Mouse (Mus musculus): ENCODE data around the gene Fdx1. TPM values are rescaled to one million over a fixed set of nuclear protein-coding genes. Genes with fewer than 3 reads are reported as not detected.

The Fdx1 gene
- polyA plus RNA-seq, 1 experiment from 2014 or later: 102 TPM

DNA sequence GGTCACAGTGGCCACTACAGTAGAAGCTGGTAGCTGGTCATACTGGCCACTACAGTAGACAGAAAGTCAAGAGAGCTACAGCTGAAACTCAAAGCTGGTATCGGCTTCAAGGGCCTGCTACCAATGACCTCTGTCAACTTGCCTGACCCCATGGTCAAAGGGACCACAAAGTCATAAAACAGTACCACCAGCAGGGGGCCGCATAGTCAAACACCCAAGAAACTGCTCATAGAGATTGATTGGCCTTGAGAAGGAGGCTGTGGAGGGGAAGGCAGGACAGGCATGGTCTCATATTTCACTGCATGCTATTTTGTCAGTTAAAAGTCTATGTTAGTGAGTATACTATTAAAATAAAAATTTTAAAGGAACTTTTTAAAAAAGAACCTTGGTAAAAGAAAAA, 27.5 kb upstream of the Fdx1 start:
- Histone ChIP-seq H3K9me3 (replicated peaks) (no peaks in the 10 kb centered on the region), H3K27ac (no peak overlapping the region), H3K4me3 (no peak overlapping the region), H3K9ac (no peak overlapping the region), H3K4me2 (no peak overlapping the region), H3K27me3 (no peaks in the 10 kb centered on the region), H3K4me1 (replicated peaks) (peaks cover 6% of the 10 kb centered on the region; the same call in 1 of the 2 replicates), H3K36me3 (no peaks in the 10 kb centered on the region)
- 22% methylated on average over 2 of the region's 2 CpGs for WGBS
- no peak for ATAC-seq (replicated peaks; ENCODE audit: insufficient number of reproducible peaks, insufficient read depth, low FRiP score, low read depth)

DNA sequence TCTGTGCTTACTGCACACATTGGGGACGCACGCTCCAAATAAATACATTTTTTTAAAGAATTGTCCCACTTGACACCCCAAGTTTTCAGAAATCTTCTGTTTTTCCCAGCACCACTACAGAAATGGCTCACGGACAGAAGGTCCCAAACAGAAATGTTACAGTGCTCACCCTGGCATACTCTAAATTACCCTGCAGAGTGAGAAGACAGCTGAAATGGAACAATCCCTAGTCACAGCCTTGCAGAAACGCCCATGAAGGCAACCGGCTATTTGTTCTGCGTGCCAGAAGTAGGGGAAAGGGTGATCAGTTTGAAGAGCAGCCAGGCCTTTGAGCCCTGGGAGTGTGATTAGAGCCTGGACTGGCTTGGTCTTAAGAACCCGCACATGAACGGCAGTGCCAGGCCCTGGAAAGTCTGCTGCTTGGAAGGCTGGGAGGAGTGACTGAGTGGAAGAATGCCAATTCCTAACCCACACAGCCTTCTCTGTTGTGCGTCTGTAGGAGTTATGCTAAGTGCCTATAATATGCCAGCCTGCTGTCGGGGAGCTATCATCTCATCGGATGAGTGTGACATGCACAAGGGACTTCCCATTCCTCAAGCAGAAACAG, 22.2 kb upstream of the Fdx1 start:
- Histone ChIP-seq H3K4me3 (no peak overlapping the region), H3K4me1 (replicated peaks) (peaks cover 6% of the 10 kb centered on the region; the same call in 1 of the 2 replicates), H3K4me2 (no peak overlapping the region), H3K9ac (no peak overlapping the region), H3K27ac (peak overlapping the region; percentile 33; the same call in 1 of the 2 replicates), H3K27me3 (no peaks in the 10 kb centered on the region), H3K9me3 (replicated peaks) (no peaks in the 10 kb centered on the region), H3K36me3 (no peaks in the 10 kb centered on the region)
- 48% methylated on average over 11 of the region's 11 CpGs for WGBS
- peak; percentile 43 for ATAC-seq (replicated peaks; ENCODE audit: insufficient number of reproducible peaks, insufficient read depth, low FRiP score, low read depth)

DNA sequence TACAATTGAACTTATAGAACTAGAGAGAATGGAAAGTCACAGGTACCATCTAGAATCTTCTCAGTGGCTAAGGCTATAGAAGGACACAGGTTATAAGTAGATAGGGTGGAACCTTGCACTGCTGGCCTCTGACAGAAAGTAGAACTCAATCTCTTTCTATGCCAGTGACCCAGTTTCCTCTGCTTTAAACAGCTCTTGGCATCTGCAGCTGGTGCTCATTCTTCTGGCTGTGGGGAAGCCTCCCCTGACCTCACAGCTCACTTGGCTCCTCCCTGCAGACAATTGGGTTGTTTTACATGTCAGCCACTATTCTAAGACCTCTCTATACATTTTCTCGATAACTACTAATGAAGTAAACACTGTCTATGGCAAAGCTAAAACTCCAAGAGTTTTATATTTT, 17.8 kb upstream of the Fdx1 start:
- Histone ChIP-seq H3K4me3 (no peak overlapping the region), H3K27ac (no peak overlapping the region), H3K4me1 (replicated peaks) (peaks cover 6% of the 10 kb centered on the region; the same call in 1 of the 2 replicates), H3K4me2 (no peak overlapping the region), H3K27me3 (no peaks in the 10 kb centered on the region), H3K36me3 (no peaks in the 10 kb centered on the region), H3K9ac (no peak overlapping the region), H3K9me3 (replicated peaks) (no peaks in the 10 kb centered on the region)
- no peak for ATAC-seq (replicated peaks; ENCODE audit: insufficient number of reproducible peaks, insufficient read depth, low FRiP score, low read depth)
- WGBS: 77% methylated on average over 1 of the region's 1 CpGs

DNA sequence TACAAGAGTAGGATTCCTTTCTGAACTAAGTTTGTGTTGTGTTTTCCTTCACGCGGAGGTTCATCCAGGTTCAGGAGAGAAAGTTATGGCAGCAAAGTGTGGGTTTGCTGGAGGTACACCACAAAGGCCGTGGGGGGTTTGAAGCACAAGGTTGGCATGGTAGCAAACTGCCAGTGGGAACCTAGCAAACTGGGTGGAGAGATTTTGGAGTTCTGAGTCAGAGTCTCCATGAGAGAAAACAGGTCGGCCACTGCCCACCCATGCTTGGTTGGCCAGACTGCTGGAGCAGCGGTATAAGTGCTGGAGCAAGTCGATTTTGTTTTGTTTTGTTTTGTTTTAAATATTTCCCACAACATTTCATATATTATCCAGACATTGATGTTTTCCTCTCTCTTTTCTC, 15.9 kb upstream of the Fdx1 start:
- H3K9ac ChIP-seq: no peak overlapping the region
- WGBS: 92% methylated on average over 6 of the region's 6 CpGs
- no peaks in the 10 kb centered on the region for H3K27me3 ChIP-seq
- H3K4me1 ChIP-seq (replicated peaks): 0 out of 2 replicates have a peak, but pooled peaks cover 5% of the 10 kb centered on the region
- H3K4me3 ChIP-seq: no peak overlapping the region
- H3K36me3 ChIP-seq: no peaks in the 10 kb centered on the region
- no peak overlapping the region for H3K4me2 ChIP-seq
- H3K9me3 ChIP-seq (replicated peaks): no peaks in the 10 kb centered on the region
- H3K27ac ChIP-seq: no peak overlapping the region
- ATAC-seq (replicated peaks; ENCODE audit: insufficient number of reproducible peaks, insufficient read depth, low FRiP score, low read depth): no peak

DNA sequence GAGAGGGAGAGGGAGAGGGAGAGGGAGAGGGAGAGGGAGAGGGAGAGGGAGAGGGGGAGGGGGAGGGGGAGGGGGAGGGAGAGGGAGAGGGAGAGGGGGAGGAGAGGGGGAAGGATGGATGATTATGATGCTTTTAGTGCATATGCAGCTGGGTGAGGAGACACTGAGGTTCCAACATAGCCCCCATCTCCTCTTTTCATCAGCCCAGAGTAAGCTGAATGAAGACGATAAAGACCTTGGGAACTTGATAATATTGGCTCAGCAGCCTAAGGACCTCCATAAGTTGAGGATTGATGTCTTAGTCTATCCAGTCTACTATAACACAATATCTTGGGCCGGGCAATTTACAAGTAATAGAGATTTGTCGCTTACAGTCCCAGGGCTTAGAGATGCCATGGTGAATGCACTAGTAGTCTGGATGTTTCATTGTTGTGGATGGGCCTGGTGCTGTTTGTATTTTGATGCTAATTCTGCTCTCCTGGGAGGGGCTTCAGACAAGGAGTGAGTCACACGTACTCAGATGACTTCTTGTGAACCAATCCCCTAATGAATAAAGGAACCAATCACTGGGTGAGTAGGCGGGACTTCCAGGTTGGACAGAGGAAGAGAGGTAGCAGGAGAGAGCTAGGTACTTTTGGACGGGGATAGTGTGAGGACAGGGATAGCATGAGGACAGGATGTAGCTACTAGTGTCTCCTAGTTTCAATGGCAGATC, 15.3 kb upstream of the Fdx1 start:
- Histone ChIP-seq H3K27me3 (no peaks in the 10 kb centered on the region), H3K4me3 (no peak overlapping the region), H3K9ac (no peak overlapping the region), H3K27ac (no peak overlapping the region), H3K4me2 (no peak overlapping the region), H3K36me3 (no peaks in the 10 kb centered on the region), H3K9me3 (replicated peaks) (no peaks in the 10 kb centered on the region), H3K4me1 (replicated peaks) (0 out of 2 replicates have a peak, but pooled peaks cover 5% of the 10 kb centered on the region)
- ATAC-seq (replicated peaks; ENCODE audit: insufficient number of reproducible peaks, insufficient read depth, low FRiP score, low read depth): no peak
- 84% methylated on average over 6 of the region's 6 CpGs for WGBS

DNA sequence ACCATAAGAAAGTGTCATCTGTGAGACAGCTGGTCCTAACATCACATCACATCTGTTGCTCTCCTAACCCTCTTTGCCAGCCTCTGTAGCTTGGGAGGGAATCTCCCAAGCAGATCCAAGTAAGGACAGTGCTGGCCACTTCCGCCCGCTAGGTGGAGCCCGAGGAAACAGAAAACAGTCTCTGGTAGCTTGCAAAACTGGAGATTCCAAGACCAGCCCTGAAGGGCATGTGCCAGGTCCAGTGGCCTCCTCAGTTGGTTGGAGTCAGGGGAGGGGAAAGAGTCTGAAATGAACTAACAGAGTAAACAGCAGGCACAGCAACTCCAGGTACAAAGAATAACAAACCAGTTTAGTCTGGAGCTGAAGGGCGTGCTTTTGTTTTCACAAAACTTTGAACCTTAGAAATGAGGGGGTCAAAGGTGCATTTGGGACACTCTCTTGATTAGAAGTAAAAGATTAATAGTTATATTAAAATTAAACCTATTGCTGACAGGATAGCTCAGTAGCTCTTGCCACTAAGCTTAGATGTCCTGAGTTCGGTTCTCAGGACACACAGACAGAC, 14.2 kb upstream of the Fdx1 start:
- Histone ChIP-seq H3K4me1 (replicated peaks) (0 out of 2 replicates have a peak, but pooled peaks cover 5% of the 10 kb centered on the region), H3K27me3 (no peaks in the 10 kb centered on the region), H3K4me2 (no peak overlapping the region), H3K9ac (no peak overlapping the region), H3K9me3 (replicated peaks) (no peaks in the 10 kb centered on the region), H3K4me3 (no peak overlapping the region), H3K27ac (no peak overlapping the region), H3K36me3 (no peaks in the 10 kb centered on the region)
- ATAC-seq (replicated peaks; ENCODE audit: insufficient number of reproducible peaks, insufficient read depth, low FRiP score, low read depth): peak; percentile 69; the same call in 1 of the 2 replicates
- WGBS: 41% methylated on average over 5 of the region's 5 CpGs

DNA sequence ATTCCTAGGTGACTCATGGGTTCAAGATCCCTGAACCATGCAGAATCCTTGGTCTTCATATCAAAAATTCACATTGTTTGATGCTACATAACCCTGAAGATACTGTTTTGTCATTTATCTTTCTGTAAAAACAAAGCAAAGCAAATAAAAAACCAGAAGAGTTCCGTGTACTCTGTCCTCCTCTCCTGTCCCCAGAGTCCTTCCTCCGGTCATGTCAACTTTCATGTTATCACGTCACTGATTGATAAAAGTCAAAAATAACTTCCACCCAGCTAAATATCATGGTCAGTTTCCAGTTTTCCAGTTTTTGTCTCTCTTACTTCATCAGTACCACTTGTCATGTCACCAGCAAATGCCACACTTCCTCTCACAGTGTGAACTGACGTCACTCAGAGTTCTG, 11.5 kb upstream of the Fdx1 start:
- H3K27ac ChIP-seq: no peak overlapping the region
- H3K9ac ChIP-seq: no peak overlapping the region
- no peaks in the 10 kb centered on the region for H3K36me3 ChIP-seq
- H3K27me3 ChIP-seq: no peaks in the 10 kb centered on the region
- no peak for ATAC-seq (replicated peaks; ENCODE audit: insufficient number of reproducible peaks, insufficient read depth, low FRiP score, low read depth)
- H3K4me2 ChIP-seq: no peak overlapping the region
- H3K9me3 ChIP-seq (replicated peaks): no peaks in the 10 kb centered on the region
- 20% methylated on average over 4 of the region's 4 CpGs for WGBS
- no peak overlapping the region for H3K4me3 ChIP-seq
- H3K4me1 ChIP-seq (replicated peaks): 0 out of 2 replicates have a peak, but pooled peaks cover 5% of the 10 kb centered on the region

DNA sequence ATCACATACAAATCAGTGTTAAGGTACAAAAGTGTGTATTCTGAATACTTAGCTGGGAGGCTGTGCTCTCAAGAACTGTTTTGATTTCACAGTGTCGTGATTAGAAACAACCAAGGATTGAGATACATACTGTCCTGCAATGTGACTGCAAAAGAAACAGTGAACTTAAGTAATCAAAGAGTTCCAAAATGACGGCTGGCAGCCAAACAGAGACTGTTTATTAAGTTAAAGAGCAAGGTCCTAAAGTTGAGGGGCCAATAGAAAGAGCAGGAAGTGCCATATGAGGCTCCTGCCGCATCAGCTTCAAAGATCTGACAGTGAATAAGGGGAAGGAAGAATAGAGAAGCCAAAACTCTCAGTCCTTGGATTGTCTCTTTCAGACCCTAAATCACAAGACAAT, 10.5 kb upstream of the Fdx1 start:
- H3K4me2 ChIP-seq: no peak overlapping the region
- no peak for ATAC-seq (replicated peaks; ENCODE audit: insufficient number of reproducible peaks, insufficient read depth, low FRiP score, low read depth)
- H3K4me1 ChIP-seq (replicated peaks): 0 out of 2 replicates have a peak, but pooled peaks cover 5% of the 10 kb centered on the region
- no peak overlapping the region for H3K9ac ChIP-seq
- no peaks in the 10 kb centered on the region for H3K27me3 ChIP-seq
- no peaks in the 10 kb centered on the region for H3K9me3 ChIP-seq (replicated peaks)
- H3K4me3 ChIP-seq: no peak overlapping the region
- WGBS: 55% methylated on average over 3 of the region's 3 CpGs
- no peak overlapping the region for H3K27ac ChIP-seq
- H3K36me3 ChIP-seq: no peaks in the 10 kb centered on the region

DNA sequence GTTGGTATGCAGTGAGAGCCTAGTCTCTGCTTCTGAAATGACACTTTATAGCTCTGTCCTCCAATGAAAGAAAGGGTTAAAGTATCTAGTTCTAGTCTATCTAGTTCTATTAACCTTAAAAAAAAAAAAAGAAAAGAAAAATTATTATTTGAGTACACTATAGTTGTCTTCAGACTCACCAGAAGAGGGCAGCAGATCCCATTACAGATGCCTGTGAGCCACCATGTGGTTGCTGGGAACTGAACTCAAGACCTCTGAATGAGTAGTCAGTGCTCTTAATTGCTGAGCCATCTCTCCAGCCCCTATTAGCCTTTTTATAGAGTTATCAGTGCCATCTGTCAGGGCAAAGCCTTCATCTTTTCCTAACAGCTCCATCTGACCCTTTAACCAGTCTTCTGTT, 3.0 kb upstream of the Fdx1 start:
- Histone ChIP-seq H3K27ac (no peak overlapping the region), H3K4me1 (replicated peaks) (peaks cover 14% of the 10 kb centered on the region), H3K27me3 (no peaks in the 10 kb centered on the region), H3K4me3 (no peak overlapping the region), H3K4me2 (no peak overlapping the region), H3K9me3 (replicated peaks) (no peaks in the 10 kb centered on the region), H3K9ac (no peak overlapping the region), H3K36me3 (no peaks in the 10 kb centered on the region)
- no peak for ATAC-seq (replicated peaks; ENCODE audit: insufficient number of reproducible peaks, insufficient read depth, low FRiP score, low read depth)

DNA sequence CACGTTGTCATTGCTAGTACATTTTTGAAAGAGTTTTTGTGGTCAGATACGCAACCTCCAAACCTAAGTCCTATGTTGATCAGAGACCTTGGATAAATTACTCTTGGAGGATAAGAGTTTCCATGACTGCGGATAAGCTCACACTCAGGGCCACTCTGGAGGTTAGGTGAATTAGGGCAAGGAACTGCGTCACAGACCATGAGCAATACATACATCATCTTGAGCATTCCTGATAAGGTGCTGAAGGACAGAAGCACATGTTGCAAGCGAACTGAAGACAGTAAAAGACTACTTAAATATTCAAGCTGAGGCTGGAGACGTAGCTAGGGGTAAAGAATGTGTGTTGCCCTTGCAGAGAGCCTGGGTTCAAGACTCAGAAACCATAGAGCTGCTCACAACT, 754 bp upstream of the Fdx1 start:
- WGBS: 63% methylated on average over 6 of the region's 6 CpGs

DNA sequence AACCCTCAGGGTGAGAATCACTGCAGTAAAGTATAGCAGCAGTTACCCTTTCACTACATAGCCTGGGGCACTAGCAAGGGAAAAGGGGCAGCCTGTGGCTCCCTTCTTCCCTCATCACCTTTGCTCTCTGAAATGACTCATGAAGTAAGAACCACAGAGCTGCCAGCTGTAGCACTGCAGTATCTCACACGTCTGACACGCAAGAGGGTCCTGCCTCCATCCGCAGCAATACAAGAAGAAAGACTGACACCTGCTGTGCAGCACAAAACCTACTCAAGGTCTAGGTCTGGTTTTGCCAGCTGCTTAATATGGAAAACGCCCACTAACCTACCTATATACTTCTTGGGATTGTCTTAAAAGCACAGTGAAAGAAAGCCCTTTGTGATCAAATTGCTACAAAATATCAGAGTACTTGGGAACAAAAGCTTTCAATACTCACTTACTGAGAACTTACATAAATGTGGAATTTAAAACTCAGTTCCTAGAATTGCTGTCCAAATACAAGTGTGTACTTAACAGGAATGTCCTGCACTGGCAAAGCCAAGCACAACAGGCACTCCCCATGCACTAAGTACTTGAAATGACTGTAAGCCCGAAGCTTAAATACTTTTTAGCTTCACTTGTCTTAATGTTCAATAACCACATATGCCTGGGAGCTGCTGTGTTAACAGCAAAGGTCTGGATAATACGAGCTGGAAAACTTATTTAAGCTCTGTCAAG, 2.0 kb downstream of the Fdx1 start:
- H3K36me3 ChIP-seq: peaks cover 3% of the 10 kb centered on the region; the same call in 1 of the 2 replicates
- 35% methylated on average over 6 of the region's 6 CpGs for WGBS
- no peaks in the 10 kb centered on the region for H3K9me3 ChIP-seq (replicated peaks)
- H3K9ac ChIP-seq: peak overlapping the region; percentile 3; the same call in 1 of the 2 replicates
- H3K27ac ChIP-seq: peak overlapping the region; percentile 49
- no peak for ATAC-seq (replicated peaks; ENCODE audit: insufficient number of reproducible peaks, insufficient read depth, low FRiP score, low read depth)
- H3K4me2 ChIP-seq: peak overlapping the region; percentile 74
- peak overlapping the region; percentile 87 for H3K4me3 ChIP-seq
- H3K4me1 ChIP-seq (replicated peaks): peaks cover 22% of the 10 kb centered on the region
- H3K27me3 ChIP-seq: no peaks in the 10 kb centered on the region

More for the DNA sequence above, 754 bp upstream of the Fdx1 start:
- no peak overlapping the region for H3K27ac ChIP-seq
- peaks cover 22% of the 10 kb centered on the region for H3K4me1 ChIP-seq (replicated peaks)
- H3K27me3 ChIP-seq: no peaks in the 10 kb centered on the region
- 0 out of 2 replicates have a peak overlapping the region, but pooled peaks have one; percentile 74 for H3K4me2 ChIP-seq
- peak overlapping the region; percentile 87; the same call in 1 of the 2 replicates for H3K4me3 ChIP-seq
- H3K36me3 ChIP-seq: no peaks in the 10 kb centered on the region
- H3K9ac ChIP-seq: no peak overlapping the region
- H3K9me3 ChIP-seq (replicated peaks): no peaks in the 10 kb centered on the region
- ATAC-seq (replicated peaks; ENCODE audit: insufficient number of reproducible peaks, insufficient read depth, low FRiP score, low read depth): no peak
